Comparison of ENCODE assay signal across 22 mouse cellular contexts in genomic region chr14:86936424-86936823, GRCm38 (mm10).
DNase-seq lines count a peak whose midpoint lies in the region; ATAC-seq and TF ChIP-seq lines count a peak whose summit lies in the region.
"Had no signal": no experiment of that assay in that cellular context is flagged by ENCODE, and none has a peak within 500 bp of the region (broad histone marks: within the 10 kb centered on the region; RNA-seq: fewer than 3 reads in every experiment).

No protein-coding gene starts in this region.

- no peaks in the 10 kb centered on the region for H3K79me2 ChIP-seq in heart, adult 2 months (replicated peaks; ENCODE audit: control insufficient read depth, insufficient read depth, low read length)

- ATAC-seq in frontal cortex, adult (ENCODE audit: low TSS enrichment), result 0 out of 2 replicates have a peak, but pooled peaks have one; percentile 20
- 0 out of 2 replicates have a peak, but pooled peaks have one; percentile 15 for ATAC-seq in G1E (ENCODE audit: extremely low read depth, insufficient number of reproducible peaks, low FRiP score, poor library complexity, severe bottlenecking)
- ATAC-seq in neural tube, embryonic 14.5 days (ENCODE audit: low read depth), result peak; percentile 58; the same call in 1 of the 2 replicates
- ATAC-seq: activated CD4-positive, CD25-positive, alpha-beta regulatory T cell, adult 4 months; intestine, embryonic 16.5 days; Patski had no signal

- no peaks in the 10 kb centered on the region for H3K9me3 ChIP-seq in G1E (replicated peaks)
- no peaks in the 10 kb centered on the region for H3K9me3 ChIP-seq in neural tube, embryonic 14.5 days (ENCODE audit: control insufficient read depth, low read length)
- H3K9me3 ChIP-seq: embryonic facial prominence, embryonic 15.5 days; forebrain, embryonic 10.5 days; heart, embryonic 12.5 days; hindbrain, embryonic 10.5 days had no signal

- no peak overlapping the region for H3K4me3 ChIP-seq in G1E (ENCODE audit: low read depth, low read length)
- no peak overlapping the region for H3K4me3 ChIP-seq in neural tube, embryonic 14.5 days (ENCODE audit: low read depth, low read length)
- no peak overlapping the region for H3K4me3 ChIP-seq in heart, adult 2 months
- H3K4me3 ChIP-seq: embryonic facial prominence, embryonic 15.5 days; erythroblast, embryonic 14.5 days; forebrain, embryonic 10.5 days; heart, embryonic 12.5 days; hindbrain, embryonic 10.5 days had no signal

- no peaks in the 10 kb centered on the region for H3K4me1 ChIP-seq in G1E (ENCODE audit: insufficient read depth, low read depth, low read length)
- H3K4me1 ChIP-seq in neural tube, embryonic 14.5 days (ENCODE audit: control insufficient read depth, insufficient read depth, low read length), result no peaks in the 10 kb centered on the region
- H3K4me1 ChIP-seq in heart, adult 2 months (ENCODE audit: control insufficient read depth, insufficient read depth, low read length), result no peaks in the 10 kb centered on the region
- H3K4me1 ChIP-seq: embryonic facial prominence, embryonic 15.5 days; forebrain, embryonic 10.5 days; heart, embryonic 12.5 days; hindbrain, embryonic 10.5 days had no signal

- H3K27ac ChIP-seq in neural tube, embryonic 14.5 days (ENCODE audit: low read depth, low read length), result no peak overlapping the region
- H3K27ac ChIP-seq in heart, adult 2 months, result no peak overlapping the region
- H3K27ac ChIP-seq: embryonic facial prominence, embryonic 15.5 days; forebrain, embryonic 10.5 days; hindbrain, embryonic 10.5 days; hindbrain, embryonic 14.5 days had no signal

- H3K36me3 ChIP-seq in G1E (replicated peaks), result peaks cover 19% of the 10 kb centered on the region
- no peaks in the 10 kb centered on the region for H3K36me3 ChIP-seq in neural tube, embryonic 14.5 days (ENCODE audit: control insufficient read depth, insufficient read depth, low read length)
- H3K36me3 ChIP-seq in heart, adult 2 months (ENCODE audit: control insufficient read depth, insufficient read depth, low read length), result no peaks in the 10 kb centered on the region
- H3K36me3 ChIP-seq: embryonic facial prominence, embryonic 15.5 days; forebrain, embryonic 10.5 days; hindbrain, embryonic 10.5 days had no signal

- H3K9ac ChIP-seq in neural tube, embryonic 14.5 days (replicated peaks; ENCODE audit: low read depth, low read length), result no peak overlapping the region
- H3K9ac ChIP-seq in heart, adult 2 months (ENCODE audit: low read depth, low read length), result no peak overlapping the region
- H3K9ac ChIP-seq: embryonic facial prominence, embryonic 15.5 days; heart, embryonic 12.5 days; hindbrain, embryonic 14.5 days had no signal

- TF ChIP-seq POLR2A in heart, adult 2 months (IDR thresholded peaks at IDR 0.05; ENCODE audit: insufficient read depth, low read depth, low read length), result no peak

- DNase-seq in frontal cortex, adult 2 months (ENCODE audit: extremely low spot score in 1 of 2, low spot score in 1 of 2), result no peak
- DNase-seq in G1E (ENCODE audit: low spot score), result no peak
- peak; percentile 29 for DNase-seq in MN1 (ENCODE audit: low spot score)
- DNase-seq in heart, adult 2 months, result no peak
- no peak for DNase-seq in spleen, postnatal 4 days (ENCODE audit: low spot score in 2 of 2)
- DNase-seq: adrenal gland, postnatal 25 days; cerebellum, adult 11 months; cerebellum, adult 8-10 months; cerebellum, postnatal 14 days; embryo, embryonic 11 days; gastrocnemius, postnatal 14 days had no signal

- no peaks in the 10 kb centered on the region for H3K27me3 ChIP-seq in G1E (ENCODE audit: insufficient read depth, low read length)
- H3K27me3 ChIP-seq in neural tube, embryonic 14.5 days (ENCODE audit: control insufficient read depth, insufficient read depth, low read length), result no peaks in the 10 kb centered on the region
- no peaks in the 10 kb centered on the region for H3K27me3 ChIP-seq in heart, adult 2 months (ENCODE audit: control insufficient read depth, insufficient read depth, low read length)
- H3K27me3 ChIP-seq: embryonic facial prominence, embryonic 15.5 days; heart, embryonic 12.5 days; Patski had no signal

- no peak overlapping the region for H3K4me2 ChIP-seq in neural tube, embryonic 14.5 days (ENCODE audit: low read depth, low read length)
- H3K4me2 ChIP-seq: embryonic facial prominence, embryonic 15.5 days; heart, embryonic 12.5 days; hindbrain, embryonic 14.5 days had no signal

- TF ChIP-seq CTCF in G1E (IDR thresholded peaks at IDR 0.05; ENCODE audit: low read depth, low read length), result no peak
- no peak for TF ChIP-seq CTCF in heart, adult 2 months (IDR thresholded peaks at IDR 0.05)

- WGBS in neural tube, embryonic 14.5 days, result 37% methylated on average over 3 of the region's 3 CpGs
- WGBS in heart, adult 2 months, result 83% methylated on average over 3 of the region's 3 CpGs

- no peak for TF ChIP-seq EP300 in heart, adult 2 months (IDR thresholded peaks at IDR 0.05; ENCODE audit: insufficient read depth, low read depth, low read length)

- intact Hi-C loops in heart, adult 2 months (cut with DNase I), result no loop called here
